Mouse (Mus musculus): ENCODE results near the gene Col5a1.

Gene Col5a1

GRCm38 (mm10) chr2:27962406-27962805 lies 76.2 kb downstream of the Col5a1 start:
- no peak for DNase-seq (ENCODE audit: low read depth in 2 of 2, low spot score in 2 of 2)

- no peak for DNase-seq (ENCODE audit: low read depth in 2 of 2, low spot score in 2 of 2)
Measured at GRCm38 (mm10) chr2:27969158-27969557, 82.9 kb downstream of the Col5a1 start.

GRCm38 (mm10) chr2:27973840-27974239 lies 87.6 kb downstream of the Col5a1 start:
- peak in 1 of 2 experiments; percentile 9 for DNase-seq (ENCODE audit: low read depth in 2 of 2, low spot score in 2 of 2)

GRCm38 (mm10) chr2:27975786-27976185 lies 89.6 kb downstream of the Col5a1 start:
- DNase-seq (ENCODE audit: low read depth in 2 of 2, low spot score in 2 of 2) = no peak

GRCm38 (mm10) chr2:27976512-27976911 lies 90.3 kb downstream of the Col5a1 start:
- no peak for DNase-seq (ENCODE audit: low read depth in 2 of 2, low spot score in 2 of 2)

GRCm38 (mm10) chr2:27981066-27981465 lies 94.8 kb downstream of the Col5a1 start:
- DNase-seq (ENCODE audit: low read depth in 2 of 2, low spot score in 2 of 2) = no peak

- DNase-seq (ENCODE audit: low read depth in 2 of 2, low spot score in 2 of 2) = no peak
Measured at GRCm38 (mm10) chr2:27981621-27982535, 95.7 kb downstream of the Col5a1 start.

- no peak for DNase-seq (ENCODE audit: low read depth in 2 of 2, low spot score in 2 of 2)
Measured at GRCm38 (mm10) chr2:27983093-27983492, 96.9 kb downstream of the Col5a1 start.

- no peak for DNase-seq (ENCODE audit: low read depth in 2 of 2, low spot score in 2 of 2)
Measured at GRCm38 (mm10) chr2:27983884-27984283, 97.7 kb downstream of the Col5a1 start.

- DNase-seq (ENCODE audit: low read depth in 2 of 2, low spot score in 2 of 2) = no peak
Measured at GRCm38 (mm10) chr2:27986751-27987150, 100.5 kb downstream of the Col5a1 start.

- no peak for DNase-seq (ENCODE audit: low read depth in 2 of 2, low spot score in 2 of 2)
Measured at GRCm38 (mm10) chr2:27990430-27991211, 104.4 kb downstream of the Col5a1 start.

GRCm38 (mm10) chr2:27993416-27993815 lies 107.2 kb downstream of the Col5a1 start:
- no peak for DNase-seq (ENCODE audit: low read depth in 2 of 2, low spot score in 2 of 2)

GRCm38 (mm10) chr2:27999996-28000583 lies 113.9 kb downstream of the Col5a1 start:
- DNase-seq (ENCODE audit: low read depth in 2 of 2, low spot score in 2 of 2) = no peak

GRCm38 (mm10) chr2:28000660-28001059 lies 114.4 kb downstream of the Col5a1 start:
- no peak for DNase-seq (ENCODE audit: low read depth in 2 of 2, low spot score in 2 of 2)

- no peak for DNase-seq (ENCODE audit: low read depth in 2 of 2, low spot score in 2 of 2)
Measured at GRCm38 (mm10) chr2:28001206-28001605, 115.0 kb downstream of the Col5a1 start.

- no peak for DNase-seq (ENCODE audit: low read depth in 2 of 2, low spot score in 2 of 2)
Measured at GRCm38 (mm10) chr2:28005187-28005586, 119.0 kb downstream of the Col5a1 start.

- DNase-seq (ENCODE audit: low read depth in 2 of 2, low spot score in 2 of 2) = no peak
Measured at GRCm38 (mm10) chr2:28008261-28008660, 122.0 kb downstream of the Col5a1 start.

- DNase-seq (ENCODE audit: low read depth in 2 of 2, low spot score in 2 of 2) = no peak
Measured at GRCm38 (mm10) chr2:28012367-28012766, 126.1 kb downstream of the Col5a1 start.

GRCm38 (mm10) chr2:28014778-28015177 lies 128.6 kb downstream of the Col5a1 start:
- DNase-seq (ENCODE audit: low read depth in 2 of 2, low spot score in 2 of 2) = no peak

- DNase-seq (ENCODE audit: low read depth in 2 of 2, low spot score in 2 of 2) = no peak
Measured at GRCm38 (mm10) chr2:28024416-28024815, 138.2 kb downstream of the Col5a1 start.

- DNase-seq (ENCODE audit: low read depth in 2 of 2, low spot score in 2 of 2) = no peak
Measured at GRCm38 (mm10) chr2:28025776-28026175, 139.6 kb downstream of the Col5a1 start.

- no peak for DNase-seq (ENCODE audit: low read depth in 2 of 2, low spot score in 2 of 2)
Measured at GRCm38 (mm10) chr2:28031860-28032259, 145.6 kb downstream of the Col5a1 start.
